Mouse (Mus musculus): ENCODE measurements around the gene Oprl1. TPM values are rescaled to one million over a fixed set of nuclear protein-coding genes. Genes with fewer than 3 reads are reported as not detected.
A peak's percentile ranks its signal among the peaks of the same experiment; 100 is the strongest.

Gene Oprl1
- polyA plus RNA-seq (2017; shearing (Covaris generic)): not detected

- ATAC-seq: no peak
These were observed at the start of gene Oprl1 for GRCm38 (mm10) chr2:181714903-181715326. TSS of gene Oprl1 (plus strand) at chr2:181715016.

DNA sequence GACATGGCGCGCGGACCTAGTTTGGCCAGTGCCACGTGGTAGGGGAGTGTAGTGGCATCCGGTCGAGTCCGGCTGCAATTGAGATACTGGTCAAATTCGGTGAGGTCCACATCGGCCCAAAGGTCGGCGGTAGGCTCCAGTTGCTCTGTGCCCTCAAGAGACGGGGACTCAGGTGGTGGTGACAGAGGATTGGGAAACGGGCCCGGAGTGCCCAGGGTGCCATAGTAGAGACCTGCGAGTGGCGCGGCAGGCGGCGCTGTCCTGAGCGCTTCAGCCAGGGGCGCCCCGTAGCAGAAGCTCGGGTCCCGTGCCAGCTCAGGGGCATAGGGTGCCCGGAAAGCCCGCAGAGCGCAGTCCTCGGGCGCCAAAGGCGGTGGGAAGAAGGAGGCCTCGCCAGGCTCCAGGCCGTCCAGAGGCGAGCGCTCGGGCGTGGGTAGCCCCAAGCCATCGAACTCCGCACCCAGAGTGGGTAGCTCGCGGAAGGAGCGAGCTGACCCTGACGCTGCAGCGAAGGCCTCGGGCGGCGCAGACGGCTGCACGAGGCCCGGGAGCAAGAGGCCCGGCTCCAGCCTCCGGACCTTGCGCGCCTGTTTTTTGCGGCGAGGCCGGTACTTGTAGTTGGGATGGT is 44.4 kb upstream of the Oprl1 start:
- ATAC-seq: no peak

DNA sequence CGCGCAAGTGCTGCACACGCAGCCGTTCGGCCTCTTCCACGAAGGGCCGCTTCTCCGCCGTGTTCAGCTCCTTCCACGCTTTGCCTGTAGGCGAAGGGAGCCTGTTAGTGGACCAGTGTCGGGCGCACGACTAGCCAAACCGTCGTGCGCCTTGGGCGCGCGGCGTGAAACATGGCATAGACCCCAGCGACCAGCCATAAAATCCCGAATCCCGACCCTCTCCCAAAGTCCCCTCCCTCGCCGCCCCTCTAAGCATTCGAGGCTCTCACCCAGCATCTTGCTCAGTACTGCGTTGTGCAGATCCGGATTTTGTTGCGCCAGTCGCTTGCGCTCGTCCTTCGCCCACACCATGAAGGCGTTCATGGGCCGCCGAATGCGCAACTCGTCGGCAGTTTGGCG is 43.9 kb upstream of the Oprl1 start:
- ATAC-seq: no peak

DNA sequence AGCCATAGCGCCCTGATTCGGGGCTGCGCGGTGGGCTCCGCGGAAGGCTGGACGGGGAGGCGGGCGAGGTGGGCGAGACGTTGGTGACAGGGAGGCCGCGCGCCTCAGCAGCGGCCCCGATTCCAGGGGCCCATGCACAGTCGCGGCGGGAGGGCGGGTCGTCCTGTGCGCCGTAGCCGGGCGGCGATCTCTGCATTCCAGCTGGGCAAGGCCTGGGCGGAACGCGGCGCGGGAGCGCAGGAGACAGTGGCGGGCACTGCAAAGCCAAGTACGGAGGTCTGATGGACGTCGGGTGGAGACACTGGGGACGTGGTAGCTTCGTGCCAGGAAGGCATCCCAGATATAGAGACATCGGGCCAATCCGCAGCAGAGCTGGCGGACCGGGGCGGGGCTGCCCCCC is 43.5 kb upstream of the Oprl1 start, which contains the start of gene Sox18:
Gene Sox18 (minus strand): TSS at position 315 of the 400 bp plus-strand sequence.
- no peak for ATAC-seq

GRCm38 (mm10) chr2:181671984-181672383 is 42.8 kb upstream of the Oprl1 start:
- ATAC-seq: no peak

DNA sequence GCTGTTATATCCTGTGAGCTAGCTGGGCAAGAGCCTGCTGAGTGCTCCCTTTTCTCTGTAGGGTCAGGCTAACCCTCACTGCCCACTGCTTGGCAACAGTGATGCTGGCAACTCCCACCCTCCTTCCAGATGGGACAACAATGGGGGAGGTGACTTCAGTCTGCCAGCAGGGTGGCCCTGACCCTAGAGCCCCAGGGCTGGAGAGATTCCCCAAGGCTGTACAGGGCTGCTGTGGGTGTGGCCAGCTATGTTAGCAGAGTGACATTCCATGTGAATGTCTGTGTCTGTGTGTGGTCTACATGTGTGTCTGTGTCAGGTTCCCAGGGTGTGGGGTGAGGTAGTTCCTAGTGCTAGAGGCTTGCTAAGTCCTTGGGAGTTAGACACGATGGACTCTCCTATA is 41.3 kb upstream of the Oprl1 start:
- ATAC-seq: no peak

- no peak for ATAC-seq
These were observed 39.9 kb upstream of the Oprl1 start for GRCm38 (mm10) chr2:181674934-181675333.

- ATAC-seq: no peak
These were observed 39.4 kb upstream of the Oprl1 start for GRCm38 (mm10) chr2:181675454-181675853.

GRCm38 (mm10) chr2:181676424-181676823 is 38.4 kb upstream of the Oprl1 start:
- no peak for ATAC-seq

GRCm38 (mm10) chr2:181677096-181677754 is 37.6 kb upstream of the Oprl1 start:
- ATAC-seq: no peak

DNA sequence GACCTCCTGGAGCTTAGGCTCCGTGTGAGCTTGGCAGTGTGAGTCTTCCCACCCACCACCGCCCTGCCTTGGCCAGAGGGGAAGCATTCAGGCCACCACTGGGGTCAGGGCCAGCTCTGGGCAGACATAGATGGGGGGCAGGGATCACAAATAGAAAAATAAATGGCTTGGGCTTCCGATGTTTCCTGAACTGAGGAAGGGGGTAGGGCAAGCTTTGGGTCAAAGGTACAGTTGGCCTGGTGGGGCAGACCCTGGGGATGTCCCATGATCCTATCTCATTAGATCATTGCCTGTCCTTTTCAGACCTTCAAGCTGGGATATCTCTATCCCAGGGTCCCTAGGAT is 37.1 kb upstream of the Oprl1 start:
- no peak for ATAC-seq

DNA sequence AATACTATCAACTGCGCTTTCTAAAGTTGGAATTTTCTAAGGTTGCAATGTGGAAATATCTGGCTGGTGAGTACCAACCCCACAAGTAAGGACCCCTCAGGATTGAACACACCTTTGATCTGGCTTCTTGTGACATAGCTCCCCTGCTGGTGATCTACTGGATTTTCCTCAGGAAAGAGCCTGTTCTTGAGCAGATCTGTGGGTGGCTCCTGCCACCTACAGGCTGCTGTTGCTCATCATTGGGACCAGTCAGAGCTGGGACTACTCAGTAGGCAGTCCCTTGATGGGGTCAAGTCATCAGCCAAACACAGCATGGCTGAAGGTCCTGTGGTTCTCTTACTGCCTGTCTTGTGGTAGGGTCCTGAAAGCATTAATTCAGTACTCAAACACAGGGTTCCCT is 36.0 kb upstream of the Oprl1 start:
- peak; percentile 74 for ATAC-seq

GRCm38 (mm10) chr2:181679951-181680715 is 34.7 kb upstream of the Oprl1 start, which contains the start of gene Tcea2:
TSS of gene Tcea2 (plus strand) at chr2:181680310.
- ATAC-seq: peak; percentile 57

DNA sequence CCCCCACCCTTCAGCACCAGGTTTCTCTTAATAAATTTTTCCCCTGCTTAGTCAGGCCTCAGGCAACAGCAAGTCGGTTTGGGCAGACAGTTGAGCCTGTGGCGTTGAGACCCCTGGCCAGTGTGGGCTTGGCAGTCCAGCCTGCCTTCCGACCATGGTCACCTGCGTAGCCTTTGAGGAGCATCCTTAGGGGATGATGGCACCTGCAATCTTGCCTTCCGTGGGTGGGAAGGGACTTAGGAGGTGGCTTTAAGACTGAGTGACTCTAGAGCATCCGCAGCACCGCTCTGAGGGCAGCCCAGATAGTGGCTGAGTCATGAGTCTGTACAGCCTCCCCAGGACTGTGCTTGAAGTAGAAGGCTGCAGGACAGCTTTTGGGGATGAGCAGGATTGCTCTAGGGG is 34.1 kb upstream of the Oprl1 start:
- ATAC-seq: peak; percentile 58

DNA sequence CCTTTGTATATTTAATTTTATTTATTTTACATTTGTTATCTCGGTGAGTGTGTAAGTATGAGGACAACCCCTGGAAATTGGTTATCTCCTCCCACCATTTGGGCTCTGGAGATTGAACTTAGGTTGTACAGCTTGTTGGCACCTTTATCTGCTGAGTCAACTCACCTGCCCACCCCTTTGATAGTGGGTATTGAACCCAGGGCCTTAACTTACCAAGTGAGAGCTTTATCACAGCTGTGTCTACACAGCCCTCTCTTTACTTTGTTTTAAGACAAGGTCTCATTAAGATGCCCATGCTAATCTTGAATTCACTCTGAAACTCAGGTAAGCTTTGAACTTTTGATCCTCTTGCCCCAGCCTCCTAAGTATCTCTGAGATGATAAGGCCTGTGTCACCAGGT is 32.8 kb upstream of the Oprl1 start:
- ATAC-seq: no peak

GRCm38 (mm10) chr2:181683381-181683780 is 31.4 kb upstream of the Oprl1 start:
- ATAC-seq: no peak

GRCm38 (mm10) chr2:181684713-181685112 is 30.1 kb upstream of the Oprl1 start:
- no peak for ATAC-seq

DNA sequence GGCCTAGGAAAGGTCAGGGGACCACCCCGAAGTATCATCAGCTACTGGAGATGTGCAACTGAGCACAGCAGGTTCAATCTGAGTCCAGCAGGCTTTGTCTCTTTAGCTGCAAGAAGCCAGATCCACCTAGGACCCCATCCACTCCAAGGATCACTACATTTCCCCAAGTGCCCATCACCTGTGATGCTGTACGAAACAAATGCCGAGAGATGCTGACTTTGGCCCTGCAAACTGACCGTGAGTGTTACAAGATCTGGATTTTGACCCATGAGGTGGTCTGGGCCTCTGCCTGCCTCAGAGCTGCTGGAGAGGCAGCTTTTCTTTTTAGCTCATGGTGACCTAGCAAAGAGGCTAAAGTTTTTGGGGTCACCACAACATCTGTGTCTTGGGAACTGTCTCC is 29.1 kb upstream of the Oprl1 start:
- no peak for ATAC-seq

DNA sequence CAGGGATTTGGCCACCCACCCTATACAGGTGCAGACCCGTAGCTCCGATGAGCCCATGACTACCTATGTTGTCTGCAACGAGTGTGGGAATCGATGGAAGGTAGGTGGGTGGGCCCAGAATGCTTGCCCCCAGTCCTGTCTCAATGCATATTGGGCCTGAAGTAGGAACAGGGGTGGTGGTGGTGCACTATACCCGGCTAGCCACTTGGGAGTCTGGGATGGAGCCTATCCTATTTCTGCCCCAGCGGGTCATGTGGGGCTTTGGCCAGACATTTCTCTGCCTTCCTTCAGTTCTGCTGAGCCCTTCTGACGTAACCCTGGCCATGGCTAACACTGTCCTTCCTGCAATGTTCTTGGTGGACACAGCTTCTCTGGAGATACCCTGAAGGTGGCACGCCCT is 27.2 kb upstream of the Oprl1 start:
- ATAC-seq: no peak

- ATAC-seq: no peak
These were observed 25.2 kb upstream of the Oprl1 start for GRCm38 (mm10) chr2:181689466-181690160.

GRCm38 (mm10) chr2:181691083-181691482 is 23.7 kb upstream of the Oprl1 start:
- no peak for ATAC-seq

- peak; percentile 35 for ATAC-seq
These were observed 23.2 kb upstream of the Oprl1 start for GRCm38 (mm10) chr2:181691571-181691970.

DNA sequence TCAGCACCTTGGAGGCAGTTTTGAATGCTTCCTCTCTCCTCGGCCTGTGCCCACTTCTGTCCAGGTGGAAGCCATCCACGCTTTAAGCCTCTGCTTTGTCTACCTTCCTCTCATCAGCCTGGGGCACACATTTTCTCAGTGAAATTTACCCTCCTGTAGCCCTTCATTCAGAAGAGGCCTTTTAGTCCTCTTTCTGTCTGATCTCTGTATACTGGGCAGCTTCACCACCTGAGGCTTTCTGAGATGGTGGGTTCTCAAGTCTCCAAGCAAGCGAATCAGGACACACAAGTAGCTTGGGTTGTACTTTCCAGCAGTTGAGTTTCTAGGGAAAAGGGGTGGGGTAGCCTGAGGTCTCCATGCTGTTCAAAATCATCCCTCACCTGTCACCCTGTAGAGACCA is 22.5 kb upstream of the Oprl1 start:
- ATAC-seq: no peak
